Mouse (Mus musculus) C2C12 (cell line): ENCODE data around the gene Car10.

ENCODE experiments used
- CEBPB ChIP-seq: IDR thresholded peaks from one replicate; pipeline ENCODE4 v1.6.1; 2011; ENCODE audit warnings: low read depth, mild to moderate bottlenecking, control low read depth, moderate library complexity
- CTCF ChIP-seq: IDR thresholded peaks from one replicate; pipeline ENCODE4 v1.5.1; 2011; ENCODE audit not compliant: control insufficient read depth, insufficient read depth, insufficient read length
- FOSL1 ChIP-seq: IDR thresholded peaks from one replicate; pipeline ENCODE4 v1.8.0; 2011; ENCODE audit warnings: mild to moderate bottlenecking, low read length; ENCODE audit not compliant: poor library complexity, insufficient read depth, severe bottlenecking
- MAX ChIP-seq: IDR thresholded peaks from one replicate; pipeline ENCODE4 v1.6.1; 2011; ENCODE audit warnings: mild to moderate bottlenecking, control low read depth
- MYOD1 ChIP-seq: IDR thresholded peaks from one replicate; pipeline ENCODE4 v1.6.1; 2011; ENCODE audit warnings: low read depth; ENCODE audit not compliant: control insufficient read depth, insufficient read length
- MYOG ChIP-seq: IDR thresholded peaks from one replicate; pipeline ENCODE4 v1.6.1; 2011; ENCODE audit not compliant: control insufficient read depth, insufficient read length; ENCODE audit errors: extremely low read depth
- USF1 ChIP-seq: IDR thresholded peaks from one replicate; pipeline ENCODE4 v1.6.1; 2011; ENCODE audit warnings: low read depth, mild to moderate bottlenecking, control low read depth, moderate library complexity

DNA sequence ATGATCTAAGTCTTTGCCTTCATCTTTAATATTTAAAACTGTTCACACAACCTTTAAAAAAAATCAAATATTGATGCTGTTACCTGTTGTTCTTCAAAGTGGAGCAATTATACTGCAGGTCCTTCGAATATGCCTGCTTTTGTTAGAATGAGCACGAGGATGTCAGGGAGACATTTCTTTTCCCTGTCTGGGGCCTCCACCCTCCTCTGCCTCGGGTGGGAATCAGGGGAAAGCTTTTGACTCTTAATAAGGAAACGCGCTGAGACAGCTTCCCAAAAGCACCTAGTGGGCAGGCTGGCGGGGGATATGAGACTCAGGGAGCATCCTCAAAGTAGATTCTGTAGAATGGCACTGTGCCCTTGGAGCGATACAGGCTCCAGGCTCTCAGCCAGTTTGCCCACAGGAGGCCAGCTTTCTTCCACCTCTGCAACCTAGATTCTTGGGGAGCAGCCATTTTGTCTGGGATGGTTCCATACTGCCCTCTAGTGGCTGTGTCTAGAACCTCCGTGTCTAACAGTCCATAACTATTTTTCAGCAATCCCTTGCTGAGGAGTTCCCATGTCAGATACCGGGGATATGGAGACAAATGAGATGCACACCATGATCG lies 373.8 kb downstream of the Car10 start:
- TF ChIP-seq CTCF (no peak), MYOG (no peak), USF1 (no peak), MAX (no peak), CEBPB (no peak), MYOD1 (no peak), FOSL1 (no peak)
